Mouse (Mus musculus): ENCODE results near the gene Il10rb.

The Il10rb gene

GRCm38 (mm10) chr16:91381606-91382005, 24.4 kb upstream of the Il10rb start:
- CTCF ChIA-PET = interaction anchor here (0.8 kb wide), 1 partner anchor 99 kb away, joined by 4 read pairs; no protein-coding TSS in a partner anchor

GRCm38 (mm10) chr16:91382261-91382790, 23.6 kb upstream of the Il10rb start:
- CTCF ChIA-PET = no interaction called here

- CTCF ChIA-PET = no interaction called here
These were observed 21.7 kb upstream of the Il10rb start for GRCm38 (mm10) chr16:91384221-91384620.

GRCm38 (mm10) chr16:91385621-91386020, 20.3 kb upstream of the Il10rb start:
- CTCF ChIA-PET = no interaction called here

GRCm38 (mm10) chr16:91386419-91387120, 19.4 kb upstream of the Il10rb start:
- CTCF ChIA-PET = interaction anchor here (0.7 to 1.2 kb wide), 2 partner anchors 13 to 28 kb away, joined by 3 to 4 read pairs; no protein-coding TSS in a partner anchor

- CTCF ChIA-PET = interaction anchor here (1.2 kb wide), 1 partner anchor 29 kb away, joined by 4 read pairs; no protein-coding TSS in a partner anchor
These were observed 18.9 kb upstream of the Il10rb start for GRCm38 (mm10) chr16:91387121-91387486.

GRCm38 (mm10) chr16:91390100-91390499, 15.9 kb upstream of the Il10rb start:
- CTCF ChIA-PET = interaction anchor here (0.7 kb wide), 2 partner anchors 43 to 155 kb away, joined by 3 to 6 read pairs; no protein-coding TSS in a partner anchor

GRCm38 (mm10) chr16:91391421-91391820, 14.5 kb upstream of the Il10rb start, which contains the start of gene Gm21970:
Gene Gm21970, plus strand, starts transcription at chr16:91391721.
- CTCF ChIA-PET = no interaction called here

GRCm38 (mm10) chr16:91394826-91395410, 11.0 kb upstream of the Il10rb start:
- CTCF ChIA-PET = no interaction called here

GRCm38 (mm10) chr16:91395633-91396392, 10.2 kb upstream of the Il10rb start:
- CTCF ChIA-PET = interaction anchor here (0.5 to 0.8 kb wide), 3 partner anchors 40 to 1103 kb away, joined by 3 to 18 read pairs (median 4); no protein-coding TSS in a partner anchor

- CTCF ChIA-PET = interaction anchor here (0.7 kb wide), 1 partner anchor 246 kb away, joined by 3 read pairs; no protein-coding TSS in a partner anchor
These were observed 9.0 kb upstream of the Il10rb start for GRCm38 (mm10) chr16:91396844-91397537.

GRCm38 (mm10) chr16:91398030-91398429, 7.9 kb upstream of the Il10rb start:
- CTCF ChIA-PET = interaction anchor here (0.6 kb wide), 1 partner anchor 152 kb away, joined by 4 read pairs; no protein-coding TSS in a partner anchor

- CTCF ChIA-PET = interaction anchor here (0.6 to 0.7 kb wide), 3 partner anchors 45 to 60 kb away, joined by 3 to 12 read pairs (median 6); no protein-coding TSS in a partner anchor
These were observed 7.0 kb upstream of the Il10rb start for GRCm38 (mm10) chr16:91398944-91399343.

GRCm38 (mm10) chr16:91401569-91402165, 4.3 kb upstream of the Il10rb start:
- CTCF ChIA-PET = interaction anchor here (1.2 kb wide), 1 partner anchor 330 kb away, joined by 9 read pairs; no protein-coding TSS in a partner anchor

- CTCF ChIA-PET = no interaction called here
These were observed 2.2 kb upstream of the Il10rb start for GRCm38 (mm10) chr16:91403784-91404183.

- CTCF ChIA-PET = no interaction called here
These were observed 1.8 kb upstream of the Il10rb start for GRCm38 (mm10) chr16:91404187-91404586.

GRCm38 (mm10) chr16:91404828-91405577, 961 bp upstream of the Il10rb start:
- CTCF ChIA-PET = interaction anchor here (0.7 to 1.1 kb wide), 4 partner anchors 11 to 303 kb away, joined by 3 to 27 read pairs (median 8); no protein-coding TSS in a partner anchor

- CTCF ChIA-PET = interaction anchor here (1.0 kb wide), 1 partner anchor 180 kb away, joined by 3 read pairs; no protein-coding TSS in a partner anchor
These were observed 739 bp downstream of the Il10rb start for GRCm38 (mm10) chr16:91406585-91407220.
